Mouse (Mus musculus): ENCODE measurements around the gene Cd2ap. TPM values are rescaled to one million over a fixed set of nuclear protein-coding genes. Genes with fewer than 3 reads are reported as not detected.

Cd2ap gene
- polyA plus RNA-seq, 1 experiment from 2014 or later: 10.3 TPM

Other genes starting within 250 kb of the Cd2ap start
- not detected in 2 replicates for gene Adgrf4, start 184.4 kb downstream of the Cd2ap start, polyA plus RNA-seq (2016; fragmentation: Nextera tagmentation; extraction: Ambion mirVana)
- gene Adgrf2, start 134.5 kb downstream of the Cd2ap start, polyA plus RNA-seq (2016; fragmentation: Nextera tagmentation; extraction: Ambion mirVana): 0.05 TPM in 1 of 2 replicates, not detected in the other
- 25.4 and 29.1 TPM in 2 replicates for gene Tnfrsf21, start 139.9 kb upstream of the Cd2ap start, polyA plus RNA-seq (2016; fragmentation: Nextera tagmentation; extraction: Ambion mirVana)

Measured in midbrain, embryonic 10.5 days (tissue).